Mouse (Mus musculus) spleen, embryonic (tissue): ENCODE data around the gene Vwa5b1.

Experiments
- CTCF ChIA-PET: fragments of 350-600 bp; sonication (Branson Sonifier 250); formaldehyde crosslinking; loops from one replicate; lab custom pipeline; 2022; lab: Charles Lee

The Vwa5b1 gene

GRCm38 (mm10) chr4:138578406-138578805 lies 57.3 kb downstream of the Vwa5b1 start:
- CTCF ChIA-PET = no interaction called here

GRCm38 (mm10) chr4:138576661-138577060 lies 59.0 kb downstream of the Vwa5b1 start:
- CTCF ChIA-PET = no interaction called here

- CTCF ChIA-PET = no interaction called here
Observed at GRCm38 (mm10) chr4:138574800-138575606, 60.7 kb downstream of the Vwa5b1 start.

GRCm38 (mm10) chr4:138569928-138570327 lies 65.8 kb downstream of the Vwa5b1 start:
- CTCF ChIA-PET = no interaction called here

GRCm38 (mm10) chr4:138568275-138568674 lies 67.4 kb downstream of the Vwa5b1 start:
- CTCF ChIA-PET = no interaction called here

GRCm38 (mm10) chr4:138561986-138562385 lies 73.7 kb downstream of the Vwa5b1 start:
- CTCF ChIA-PET = interaction anchor here (2.4 kb wide), 1 partner anchor 114 kb away, joined by 24 read pairs; no protein-coding TSS in a partner anchor

GRCm38 (mm10) chr4:138555531-138555930 lies 80.2 kb downstream of the Vwa5b1 start:
- CTCF ChIA-PET = no interaction called here

- CTCF ChIA-PET = no interaction called here
Observed at GRCm38 (mm10) chr4:138554934-138555333, 80.8 kb downstream of the Vwa5b1 start.

GRCm38 (mm10) chr4:138554302-138554701 lies 81.4 kb downstream of the Vwa5b1 start:
- CTCF ChIA-PET = no interaction called here

GRCm38 (mm10) chr4:138553516-138553933 lies 82.2 kb downstream of the Vwa5b1 start:
- CTCF ChIA-PET = no interaction called here

GRCm38 (mm10) chr4:138553116-138553515 lies 82.6 kb downstream of the Vwa5b1 start:
- CTCF ChIA-PET = no interaction called here

GRCm38 (mm10) chr4:138551601-138552000 lies 84.1 kb downstream of the Vwa5b1 start:
- CTCF ChIA-PET = no interaction called here

- CTCF ChIA-PET = no interaction called here
Observed at GRCm38 (mm10) chr4:138550557-138550956, 85.1 kb downstream of the Vwa5b1 start.

- CTCF ChIA-PET = no interaction called here
Observed at GRCm38 (mm10) chr4:138548960-138549359, 86.7 kb downstream of the Vwa5b1 start.

GRCm38 (mm10) chr4:138548124-138548561 lies 87.5 kb downstream of the Vwa5b1 start:
- CTCF ChIA-PET = no interaction called here

- CTCF ChIA-PET = no interaction called here
Observed at GRCm38 (mm10) chr4:138547556-138547955, 88.1 kb downstream of the Vwa5b1 start.

GRCm38 (mm10) chr4:138547041-138547440 lies 88.6 kb downstream of the Vwa5b1 start:
- CTCF ChIA-PET = no interaction called here

- CTCF ChIA-PET = no interaction called here
Observed at GRCm38 (mm10) chr4:138546241-138546640, 89.4 kb downstream of the Vwa5b1 start.

GRCm38 (mm10) chr4:138543177-138543576 lies 92.5 kb downstream of the Vwa5b1 start:
- CTCF ChIA-PET = no interaction called here

GRCm38 (mm10) chr4:138538084-138538449 lies 97.6 kb downstream of the Vwa5b1 start:
- CTCF ChIA-PET = no interaction called here

GRCm38 (mm10) chr4:138537210-138538083 lies 98.2 kb downstream of the Vwa5b1 start:
- CTCF ChIA-PET = no interaction called here

GRCm38 (mm10) chr4:138535610-138536009 lies 100.1 kb downstream of the Vwa5b1 start:
- CTCF ChIA-PET = no interaction called here

GRCm38 (mm10) chr4:138533877-138534276 lies 101.8 kb downstream of the Vwa5b1 start:
- CTCF ChIA-PET = no interaction called here
